Mouse (Mus musculus) heart, postnatal 25 days (tissue): ENCODE measurements around the gene Pdlim1. TPM values are rescaled to one million over a fixed set of nuclear protein-coding genes. Genes with fewer than 3 reads are reported as not detected.

Source experiments
- DNase-seq: peaks from one replicate; pipeline ENCODE4 v3.0.0; 2022; ENCODE audit warnings: low spot score
- intact Hi-C: fragments of 180-260 bp; cut with DNase I; formaldehyde crosslinking; loops from one replicate; pipeline ENCODE4 v1.15.1; 2025
- total RNA-seq, 2 experiments: library from RNA; stranded (reverse); gene quantifications; 2 replicates each; pipeline ENCODE4 v1.2.3; 2021

Gene Pdlim1
- 100 to 1,000 TPM; 152 to 164 TPM for total RNA-seq

GRCm38 (mm10) chr19:40271308-40271892 lies at the start of gene Pdlim1:
Pdlim1 (minus strand) TSS chr19:40271842.
- intact Hi-C loops: loop anchor here (2.0 to 5.0 kb wide), 3 partner anchors 19 to 35 kb away; no protein-coding TSS in a partner anchor

GRCm38 (mm10) chr19:40319199-40319598 lies 47.6 kb upstream of the Pdlim1 start:
- intact Hi-C loops: no loop called here
- no peak for DNase-seq

More at GRCm38 (mm10) chr19:40271308-40271892, at the start of gene Pdlim1:
- peak; percentile 73 for DNase-seq

GRCm38 (mm10) chr19:40318511-40318910 lies 46.9 kb upstream of the Pdlim1 start:
- intact Hi-C loops: no loop called here
- no peak for DNase-seq

GRCm38 (mm10) chr19:40317001-40317400 lies 45.4 kb upstream of the Pdlim1 start:
- no peak for DNase-seq
- intact Hi-C loops: no loop called here

GRCm38 (mm10) chr19:40314252-40314651 lies 42.6 kb upstream of the Pdlim1 start:
- intact Hi-C loops: no loop called here
- no peak for DNase-seq

GRCm38 (mm10) chr19:40311631-40312030 lies 40.0 kb upstream of the Pdlim1 start:
- intact Hi-C loops: no loop called here

GRCm38 (mm10) chr19:40310410-40311130 lies 38.9 kb upstream of the Pdlim1 start:
- DNase-seq: no peak

More at GRCm38 (mm10) chr19:40311631-40312030, 40.0 kb upstream of the Pdlim1 start:
- no peak for DNase-seq

GRCm38 (mm10) chr19:40309911-40310310 lies 38.3 kb upstream of the Pdlim1 start:
- intact Hi-C loops: no loop called here

More at GRCm38 (mm10) chr19:40310410-40311130, 38.9 kb upstream of the Pdlim1 start:
- intact Hi-C loops: no loop called here

GRCm38 (mm10) chr19:40307550-40307949 lies 35.9 kb upstream of the Pdlim1 start:
- intact Hi-C loops: loop anchor here (2.0 kb wide), 2 partner anchors 29 to 37 kb away; partner anchors contain the start of gene Pdlim1
- DNase-seq: peak; percentile 63

More at GRCm38 (mm10) chr19:40309911-40310310, 38.3 kb upstream of the Pdlim1 start:
- no peak for DNase-seq

- intact Hi-C loops: loop anchor here (2.0 kb wide), 2 partner anchors 28 to 36 kb away; partner anchors contain the start of gene Pdlim1
- no peak for DNase-seq
Observed at GRCm38 (mm10) chr19:40306631-40307030, 35.0 kb upstream of the Pdlim1 start.

- DNase-seq: no peak
- intact Hi-C loops: no loop called here
Observed at GRCm38 (mm10) chr19:40305456-40305855, 33.8 kb upstream of the Pdlim1 start.

- intact Hi-C loops: no loop called here
- DNase-seq: peak; percentile 43
Observed at GRCm38 (mm10) chr19:40302916-40303315, 31.3 kb upstream of the Pdlim1 start.

GRCm38 (mm10) chr19:40302477-40302876 lies 30.8 kb upstream of the Pdlim1 start:
- no peak for DNase-seq

GRCm38 (mm10) chr19:40299983-40300759 lies 28.5 kb upstream of the Pdlim1 start:
- no peak for DNase-seq
- intact Hi-C loops: no loop called here

More at GRCm38 (mm10) chr19:40302477-40302876, 30.8 kb upstream of the Pdlim1 start:
- intact Hi-C loops: no loop called here

GRCm38 (mm10) chr19:40299182-40299581 lies 27.5 kb upstream of the Pdlim1 start:
- intact Hi-C loops: no loop called here
- no peak for DNase-seq

GRCm38 (mm10) chr19:40298574-40298973 lies 26.9 kb upstream of the Pdlim1 start:
- no peak for DNase-seq
- intact Hi-C loops: no loop called here

GRCm38 (mm10) chr19:40297798-40298144 lies 26.1 kb upstream of the Pdlim1 start:
- no peak for DNase-seq
- intact Hi-C loops: no loop called here

GRCm38 (mm10) chr19:40297078-40297797 lies 25.6 kb upstream of the Pdlim1 start:
- intact Hi-C loops: no loop called here
- DNase-seq: no peak

- no peak for DNase-seq
- intact Hi-C loops: no loop called here
Observed at GRCm38 (mm10) chr19:40294231-40294630, 22.6 kb upstream of the Pdlim1 start.

GRCm38 (mm10) chr19:40293791-40294190 lies 22.1 kb upstream of the Pdlim1 start:
- intact Hi-C loops: no loop called here
- DNase-seq: no peak
